Mouse (Mus musculus): ENCODE measurements at regions not wholly inside any gene's neighbourhood (a gene's known extent, or its start where the extent isn't known, plus 50 kb on each side); places are given as distances from the start of the nearest gene placed in this dataset.
"Not testable (repeated sequence)": the region's sequence is repeated elsewhere in the genome, so short reads cannot be mapped to it uniquely, and the experiment has no call there.

GRCm38 (mm10) chr2:53276435-53276834, 84.9 kb downstream of the Arl6ip6 start:
- no peak overlapping the region for H3K27ac ChIP-seq
- no peak for DNase-seq
- intact Hi-C loops (cut with DNase I), result no loop called here
- no peak overlapping the region for H3K4me3 ChIP-seq
- TF ChIP-seq CTCF (IDR thresholded peaks at IDR 0.05), result no peak

- no peak for TF ChIP-seq CTCF (IDR thresholded peaks at IDR 0.05)
- intact Hi-C loops (cut with DNase I), result no loop called here
- Histone ChIP-seq H3K27ac (no peak overlapping the region), H3K4me3 (no peak overlapping the region)
- DNase-seq, result no peak
Measured at GRCm38 (mm10) chr2:53301712-53302423, 110.3 kb downstream of the Arl6ip6 start.

GRCm38 (mm10) chr2:53330680-53331079, 139.2 kb downstream of the Arl6ip6 start:
- H3K27ac ChIP-seq, result no peak overlapping the region
- no peak for DNase-seq
- H3K4me3 ChIP-seq, result no peak overlapping the region
- intact Hi-C loops (cut with DNase I), result loop anchor here (10.0 kb wide), 1 partner anchor 754 kb away; the partner anchor contains the start of gene Rprm
- TF ChIP-seq CTCF (IDR thresholded peaks at IDR 0.05), result peak; percentile 40

GRCm38 (mm10) chr2:53359026-53359425, 167.5 kb downstream of the Arl6ip6 start:
- DNase-seq, result no peak
- intact Hi-C loops (cut with DNase I), result no loop called here
- Histone ChIP-seq H3K27ac (no peak overlapping the region), H3K4me3 (no peak overlapping the region)
- TF ChIP-seq CTCF (IDR thresholded peaks at IDR 0.05), result no peak

- TF ChIP-seq CTCF (IDR thresholded peaks at IDR 0.05), result no peak
- no peak for DNase-seq
- no peak overlapping the region for H3K27ac ChIP-seq
- H3K4me3 ChIP-seq, result no peak overlapping the region
- intact Hi-C loops (cut with DNase I), result no loop called here
Measured at GRCm38 (mm10) chr2:53382348-53382747, 190.8 kb downstream of the Arl6ip6 start.

- no peak for DNase-seq
- no peak for TF ChIP-seq CTCF (IDR thresholded peaks at IDR 0.05)
- intact Hi-C loops (cut with DNase I), result no loop called here
- no peak overlapping the region for H3K4me3 ChIP-seq
- H3K27ac ChIP-seq, result no peak overlapping the region
Measured at GRCm38 (mm10) chr2:53384545-53385176, 193.1 kb downstream of the Arl6ip6 start.

GRCm38 (mm10) chr2:53388652-53389051, 197.1 kb downstream of the Arl6ip6 start:
- intact Hi-C loops (cut with DNase I), result no loop called here

GRCm38 (mm10) chr2:53414471-53414870, 222.9 kb downstream of the Arl6ip6 start:
- intact Hi-C loops (cut with DNase I), result no loop called here
- DNase-seq, result no peak
- no peak for TF ChIP-seq CTCF (IDR thresholded peaks at IDR 0.05)
- Histone ChIP-seq H3K4me3 (no peak overlapping the region), H3K27ac (no peak overlapping the region)

More at GRCm38 (mm10) chr2:53388652-53389051, 197.1 kb downstream of the Arl6ip6 start:
- Histone ChIP-seq H3K4me3 (no peak overlapping the region), H3K27ac (no peak overlapping the region)
- no peak for DNase-seq
- no peak for TF ChIP-seq CTCF (IDR thresholded peaks at IDR 0.05)

- no peak for DNase-seq
Measured at GRCm38 (mm10) chr2:53437046-53437815, 245.7 kb downstream of the Arl6ip6 start.

GRCm38 (mm10) chr2:53440301-53440700, 248.8 kb downstream of the Arl6ip6 start:
- DNase-seq; H3K27ac ChIP-seq; intact Hi-C loops (cut with DNase I); H3K4me3 ChIP-seq: not testable (repeated sequence)

More at GRCm38 (mm10) chr2:53437046-53437815, 245.7 kb downstream of the Arl6ip6 start:
- no peak overlapping the region for H3K4me3 ChIP-seq
- intact Hi-C loops (cut with DNase I), result no loop called here
- no peak overlapping the region for H3K27ac ChIP-seq
- TF ChIP-seq CTCF (IDR thresholded peaks at IDR 0.05), result no peak

- no peak for TF ChIP-seq CTCF (IDR thresholded peaks at IDR 0.05)
Measured at GRCm38 (mm10) chr2:53460265-53460664, 268.7 kb downstream of the Arl6ip6 start.

GRCm38 (mm10) chr2:53474455-53474854, 282.9 kb downstream of the Arl6ip6 start:
- no peak for DNase-seq
- no peak overlapping the region for H3K4me3 ChIP-seq
- no peak for TF ChIP-seq CTCF (IDR thresholded peaks at IDR 0.05)
- intact Hi-C loops (cut with DNase I), result no loop called here
- H3K27ac ChIP-seq, result no peak overlapping the region

More at GRCm38 (mm10) chr2:53460265-53460664, 268.7 kb downstream of the Arl6ip6 start:
- Histone ChIP-seq H3K27ac (no peak overlapping the region), H3K4me3 (no peak overlapping the region)
- DNase-seq, result no peak
- intact Hi-C loops (cut with DNase I), result no loop called here

GRCm38 (mm10) chr2:53479051-53479450, 287.5 kb downstream of the Arl6ip6 start:
- H3K4me3 ChIP-seq; intact Hi-C loops (cut with DNase I); H3K27ac ChIP-seq; DNase-seq: not testable (repeated sequence)
